Mouse (Mus musculus) spleen, postnatal 4 days (tissue): ENCODE results near the gene Vav1.

Experiments used
- DNase-seq, 2 experiments: peaks; one replicate each; pipeline ENCODE4 v3.0.0; 2022; ENCODE audit warnings: low spot score in 2 of 2

The Vav1 gene

DNA sequence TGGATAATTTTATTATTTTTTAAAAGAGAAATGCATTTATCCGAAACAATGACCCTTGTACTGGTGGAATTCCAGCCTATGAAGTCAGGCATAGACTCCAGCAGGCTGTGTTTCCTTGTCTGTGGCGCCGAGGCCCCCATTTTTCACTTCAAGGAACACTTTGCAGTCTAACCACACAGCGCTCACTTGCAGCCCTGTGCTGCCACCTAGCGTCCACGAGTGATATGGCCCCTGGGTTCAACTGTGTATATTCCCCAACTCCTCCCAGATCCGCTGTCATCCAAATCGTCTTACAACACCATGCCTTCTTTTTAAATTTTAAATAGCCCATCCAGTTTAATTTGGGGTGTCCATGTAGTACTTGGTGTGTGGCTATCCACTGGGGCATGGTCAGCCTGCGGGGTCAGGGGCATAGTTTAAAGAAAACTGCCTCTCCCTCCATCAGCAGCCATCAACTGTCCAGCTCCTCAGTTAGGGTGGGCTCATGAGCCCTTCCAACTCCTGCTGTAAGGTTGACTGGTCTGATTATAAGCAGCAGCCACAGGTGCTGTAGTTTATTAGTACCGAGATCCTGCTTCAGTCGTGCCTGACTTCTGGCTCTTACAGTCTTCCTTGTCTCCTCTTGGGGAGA is 56.9 kb downstream of the Vav1 start:
- peak; percentile 82 to 94 for DNase-seq

DNA sequence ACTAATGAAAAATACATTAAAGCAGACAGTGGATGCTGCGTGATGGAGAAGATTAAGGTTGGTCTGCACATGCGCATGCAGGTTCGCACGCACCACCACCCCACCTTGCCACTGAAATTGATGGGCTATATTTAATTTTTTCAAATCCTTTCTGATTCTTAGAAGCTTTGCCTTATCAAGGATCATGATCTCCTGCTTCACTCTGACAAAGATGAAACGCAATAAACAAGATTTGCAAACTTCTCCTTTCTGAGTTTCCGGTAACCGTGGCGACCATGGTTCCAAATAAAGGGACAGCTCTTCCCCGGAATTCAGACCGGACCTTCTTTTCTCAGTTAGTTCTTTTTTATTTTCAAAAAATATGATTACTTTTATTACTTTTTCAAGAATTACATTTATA is 59.1 kb downstream of the Vav1 start:
- no peak for DNase-seq

DNA sequence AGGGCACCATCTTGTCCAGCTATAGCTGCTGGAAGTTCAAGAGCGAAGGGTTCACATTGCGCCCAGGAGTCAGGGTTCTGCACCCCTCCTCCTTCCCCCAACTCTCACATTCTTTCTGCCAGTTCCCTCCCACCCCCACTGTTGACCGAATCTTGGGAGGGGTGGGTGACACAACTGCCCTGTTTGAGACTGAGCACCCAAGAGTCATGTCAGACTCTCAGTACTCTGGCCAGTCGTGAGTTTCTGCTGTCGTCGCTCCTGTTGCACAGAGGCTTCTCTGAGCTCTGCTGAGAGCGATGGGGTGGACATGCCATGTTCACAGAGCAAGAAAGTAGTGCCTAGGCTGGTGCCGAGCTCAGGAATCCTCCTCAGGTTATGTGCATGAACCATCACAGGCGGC is 60.4 kb downstream of the Vav1 start:
- DNase-seq = no peak

DNA sequence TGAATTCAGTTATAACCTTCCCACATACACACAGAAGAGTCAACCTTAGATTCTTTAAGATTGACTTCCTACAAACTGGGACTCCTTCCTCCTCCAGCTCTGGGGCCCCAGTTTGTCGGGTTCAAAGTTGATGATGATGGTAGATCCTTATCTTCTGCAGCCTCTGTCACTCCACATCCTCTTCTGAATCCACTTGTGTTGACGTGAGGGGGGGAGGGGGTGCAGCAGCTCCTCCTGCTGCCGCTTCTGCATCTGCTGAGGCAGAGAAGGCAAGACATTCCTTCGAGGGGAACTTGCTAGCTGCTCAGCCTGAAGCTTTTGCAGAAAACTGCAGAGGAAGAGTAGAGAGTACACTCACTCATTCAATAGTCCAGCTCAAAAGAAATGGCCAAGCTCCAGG is 62.7 kb downstream of the Vav1 start:
- DNase-seq = no peak

DNA sequence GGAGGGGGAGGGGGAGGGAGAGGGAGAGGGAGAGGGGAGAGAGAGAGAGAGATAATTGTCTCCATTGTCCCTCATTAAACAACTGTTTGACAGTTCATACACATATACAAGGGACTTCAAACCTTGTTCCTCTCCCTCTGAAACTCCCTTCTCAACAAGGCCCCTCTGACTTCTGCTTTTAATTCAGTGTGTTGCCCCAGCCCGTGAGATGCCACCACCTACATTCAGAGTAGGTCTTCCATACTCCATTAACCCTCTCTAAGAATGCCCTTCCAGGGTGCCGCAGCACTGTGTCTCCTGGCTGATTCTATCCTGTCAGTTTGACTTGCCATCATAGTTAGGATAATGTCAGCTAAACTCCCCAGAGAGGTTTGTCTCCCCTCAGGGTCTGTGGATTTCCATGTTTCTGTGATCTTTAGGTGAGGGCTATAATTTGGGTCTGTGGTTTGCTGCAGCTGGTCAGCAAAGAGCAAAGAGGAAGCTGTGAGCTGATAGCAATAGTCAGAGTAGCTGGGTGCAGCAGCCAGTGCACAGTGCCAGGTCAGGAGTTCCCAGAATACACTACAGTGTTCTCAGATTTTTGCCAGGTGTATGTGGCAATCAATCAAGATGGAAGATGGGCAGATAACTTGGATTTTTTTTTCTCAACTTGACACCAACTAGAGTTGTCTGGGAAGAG is 65.3 kb downstream of the Vav1 start:
- DNase-seq = peak; percentile 39 to 67

DNA sequence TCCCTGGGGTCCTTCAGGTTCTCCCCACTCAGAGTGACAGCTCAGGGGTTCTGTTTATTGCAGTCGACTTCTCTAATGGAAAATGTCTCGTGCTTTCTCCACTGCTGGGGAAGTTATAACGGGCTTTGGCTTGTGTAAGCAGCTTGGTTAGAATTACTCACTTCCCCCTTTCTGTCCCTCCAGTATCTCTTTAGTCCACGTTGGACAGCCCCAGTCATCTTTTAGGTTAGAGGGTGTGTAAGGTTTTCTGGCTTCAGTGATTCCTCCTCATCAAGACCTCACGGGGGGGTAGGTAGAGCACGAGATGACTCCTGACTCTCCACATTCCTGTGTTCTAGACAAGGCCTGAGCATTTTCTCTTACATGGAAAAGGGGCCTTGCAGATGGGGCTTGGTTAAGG is 68.1 kb downstream of the Vav1 start:
- peak in 1 of 2 experiments; percentile 60 for DNase-seq

DNA sequence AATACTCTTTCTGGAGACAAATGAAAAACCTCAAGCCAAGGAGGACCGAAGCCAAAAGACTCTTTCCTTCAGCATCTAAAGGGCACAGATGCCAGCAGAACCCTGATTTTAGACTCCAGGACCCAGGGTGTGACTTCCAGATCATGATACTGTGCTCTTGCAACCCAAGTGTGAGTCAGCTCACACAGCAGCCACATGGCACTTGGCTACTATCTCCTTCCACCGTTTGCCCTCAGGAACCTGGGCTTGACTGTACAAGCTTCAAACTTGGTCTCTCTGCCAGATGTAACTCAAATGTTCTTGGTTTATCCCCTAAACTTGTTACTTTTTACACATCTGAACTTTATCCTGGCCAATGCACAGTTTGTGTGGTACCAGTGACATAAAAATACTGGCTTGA is 68.9 kb downstream of the Vav1 start:
- DNase-seq = no peak

DNA sequence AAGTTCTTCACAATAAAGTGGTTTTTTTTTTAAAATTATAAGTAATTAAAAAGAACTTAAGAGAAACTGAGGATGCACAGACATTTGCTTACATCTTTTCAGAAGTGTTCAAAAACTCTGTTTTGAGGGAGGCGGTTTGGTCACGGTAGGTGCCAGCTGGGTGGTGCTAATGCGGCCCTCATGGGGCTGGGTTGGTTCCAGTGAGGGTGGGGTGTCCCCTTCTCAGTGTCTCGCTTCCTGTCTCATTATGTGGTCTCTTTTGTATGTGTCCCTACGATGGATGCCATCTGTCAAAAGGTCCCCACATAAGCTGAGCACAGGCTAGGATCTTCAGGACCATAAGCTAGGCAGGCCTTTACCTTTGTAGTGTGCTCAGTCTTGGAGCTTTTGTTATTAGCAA is 70.2 kb downstream of the Vav1 start:
- peak; percentile 52 to 69 for DNase-seq

DNA sequence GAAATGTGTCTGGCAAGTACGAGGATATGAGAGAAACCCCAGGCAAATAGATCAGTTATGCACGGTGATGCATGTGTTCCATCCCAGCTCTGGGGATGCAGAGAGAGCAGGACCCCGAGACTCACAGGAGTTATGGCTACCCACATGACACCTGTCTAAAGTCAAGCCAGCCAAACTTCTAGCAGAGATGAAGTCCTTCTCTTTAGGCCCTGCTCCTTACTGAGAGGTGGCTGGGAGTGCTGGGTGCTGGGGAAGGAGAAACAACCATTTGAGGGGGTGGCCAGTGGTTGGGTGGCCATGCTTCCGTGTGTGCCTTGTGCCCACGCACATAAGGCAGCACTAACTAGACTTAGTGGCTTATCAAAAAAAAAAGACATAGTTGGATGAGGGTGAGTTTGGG is 71.3 kb downstream of the Vav1 start:
- peak in 1 of 2 experiments; percentile 55 for DNase-seq

DNA sequence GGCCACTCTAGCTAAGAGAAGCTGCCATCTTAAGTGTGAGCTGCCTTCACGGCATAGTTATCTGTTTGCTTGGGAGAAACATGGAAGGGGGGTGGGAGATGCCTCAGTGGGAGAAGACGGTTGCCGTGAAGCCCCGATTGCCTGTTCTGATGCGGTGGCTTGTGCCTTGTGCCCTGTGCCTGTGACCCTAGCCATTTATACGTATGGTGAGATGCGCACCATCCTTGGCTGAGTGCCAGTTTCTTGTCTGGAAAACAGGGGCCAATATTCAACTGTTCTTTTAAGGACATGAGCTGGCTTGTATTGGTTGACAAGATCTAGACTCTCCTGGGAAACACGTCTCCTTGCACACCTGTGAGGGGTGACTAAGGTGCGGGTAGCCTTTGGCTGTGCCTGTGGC is 72.2 kb downstream of the Vav1 start:
- peak; percentile 9 to 57 for DNase-seq

DNA sequence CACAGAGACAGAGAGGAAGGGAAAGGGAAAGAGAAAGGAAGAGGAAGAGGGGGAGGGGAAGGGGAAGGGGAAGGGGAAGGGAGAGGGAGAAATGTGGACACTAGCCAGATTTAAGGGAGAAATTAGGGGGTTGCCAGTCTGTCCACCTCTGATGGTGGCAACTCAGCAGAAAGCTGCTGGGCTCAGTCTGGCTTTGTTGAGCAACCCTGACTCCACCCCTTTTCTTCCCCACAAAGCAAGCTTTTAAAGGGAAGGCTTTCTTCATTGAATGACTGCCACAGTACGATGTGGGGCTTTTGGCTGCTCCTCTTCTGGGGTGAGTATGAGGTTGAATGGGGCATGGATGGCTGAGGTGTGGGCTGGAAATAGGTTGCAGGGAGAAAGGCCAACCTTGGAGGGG is 79.5 kb downstream of the Vav1 start, which contains the start of gene Adgre1:
Gene Adgre1 (plus strand): TSS at position 251 of the 400 bp plus-strand sequence.
- DNase-seq = no peak

DNA sequence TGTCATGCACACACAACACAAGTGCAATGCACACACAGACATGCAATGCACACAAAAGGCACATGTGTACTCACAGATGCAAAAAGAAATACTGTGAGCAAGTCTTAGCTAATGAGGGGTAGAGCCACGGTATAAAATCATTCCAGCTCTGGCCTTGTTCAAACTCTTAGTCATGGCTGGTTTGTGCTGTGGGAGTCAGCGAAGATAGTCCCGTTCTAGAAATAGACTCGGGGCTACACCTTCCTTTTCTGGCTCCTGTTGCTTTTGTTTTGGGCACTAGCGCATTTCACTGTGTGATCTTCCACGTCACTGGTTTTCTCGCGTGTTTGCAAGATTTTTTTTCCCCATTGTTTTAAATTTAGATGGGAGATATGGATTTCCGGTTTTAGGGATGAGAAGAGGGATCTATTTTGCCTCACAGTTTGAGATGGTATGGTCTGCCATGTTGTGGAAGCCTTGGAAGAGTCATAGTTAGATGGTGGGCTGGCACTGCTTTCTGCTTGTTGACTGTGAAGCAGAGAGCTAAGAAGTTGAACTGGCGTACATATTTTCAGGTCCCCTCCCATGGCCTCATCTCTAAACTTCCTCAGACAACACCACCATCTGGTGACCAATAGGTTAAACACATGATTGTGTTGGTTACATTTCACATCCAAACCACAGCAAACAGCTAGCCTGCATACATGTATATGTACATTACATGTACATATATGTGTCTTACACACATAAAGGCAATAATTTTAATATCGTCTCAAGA is 80.8 kb downstream of the Vav1 start:
- DNase-seq = peak in 1 of 2 experiments; percentile 10
